Mouse (Mus musculus): Measurements from ENCODE around the gene Stag3.

- TF ChIP-seq CTCF (IDR thresholded peaks at IDR 0.05; ENCODE audit: extremely low read depth, insufficient read length, insufficient replicate concordance, low read depth, low read length) = no peak
- TF ChIP-seq POLR2A (IDR thresholded peaks at IDR 0.05; ENCODE audit: low read depth, low read length) = no peak
Observed at GRCm38 (mm10) chr5:138291638-138292037, 11.6 kb downstream of the Stag3 start.

Data from small intestine, adult 2 months (tissue).